Mouse (Mus musculus) limb, embryonic 10.5 days (tissue): ENCODE data around the gene Prdx4. TPM values are rescaled to one million over a fixed set of nuclear protein-coding genes. Genes with fewer than 3 reads are reported as not detected.

Experiments
- polyA plus RNA-seq: library from polyadenylated mRNA; unstranded; fragments of >200 nt; fragmentation: Nextera tagmentation; extraction: Ambion mirVana; gene quantifications from 2 replicates; pipeline ENCODE4 v1.2.1, GENCODE M21; 2016

Prdx4 gene
- polyA plus RNA-seq, 1 experiment from 2014 or later: 252 TPM

Other genes starting within 250 kb of the Prdx4 start
- gene Magea2, start 247.1 kb downstream of the Prdx4 start, polyA plus RNA-seq: not detected in 2 replicates
- not detected in 2 replicates for gene Cldn34b2, start 212.3 kb downstream of the Prdx4 start, polyA plus RNA-seq
- 50.8 and 58.7 TPM in 2 replicates for gene Sat1, start 124.3 kb downstream of the Prdx4 start, polyA plus RNA-seq
- 14.8 and 16.9 TPM in 2 replicates for gene Acot9, start 78.3 kb downstream of the Prdx4 start, polyA plus RNA-seq